Mouse (Mus musculus) cerebellum, postnatal 4 days (tissue): ENCODE measurements around the gene Bbof1.

Source experiments
- DNase-seq, 2 experiments: peaks; one replicate each; pipeline ENCODE4 v3.0.0; 2022; ENCODE audit warnings: low spot score in 2 of 2, mixed read lengths in 1 of 2

The Bbof1 gene

GRCm38 (mm10) chr12:84400068-84400467 is 8.8 kb upstream of the Bbof1 start:
- no peak for DNase-seq

- DNase-seq = no peak
Measured at GRCm38 (mm10) chr12:84400653-84401052, 8.2 kb upstream of the Bbof1 start.

GRCm38 (mm10) chr12:84402923-84403322 is 5.9 kb upstream of the Bbof1 start:
- DNase-seq = no peak

- DNase-seq = no peak
Measured at GRCm38 (mm10) chr12:84404541-84404940, 4.3 kb upstream of the Bbof1 start.

- DNase-seq = no peak
Measured at GRCm38 (mm10) chr12:84407259-84407658, 1.6 kb upstream of the Bbof1 start.

- DNase-seq = no peak
Measured at GRCm38 (mm10) chr12:84407874-84408818, 725 bp upstream of the Bbof1 start.

- DNase-seq = peak; percentile 49 to 81
Measured at GRCm38 (mm10) chr12:84416834-84417604, 8.1 kb downstream of the Bbof1 start, which contains the start of gene Rnf113a2. Gene Rnf113a2 (plus strand): TSS chr12:84417196.

GRCm38 (mm10) chr12:84417605-84417922 is 8.7 kb downstream of the Bbof1 start:
- DNase-seq = no peak

GRCm38 (mm10) chr12:84423990-84424389 is 15.1 kb downstream of the Bbof1 start:
- no peak for DNase-seq

GRCm38 (mm10) chr12:84429825-84430224 is 21.0 kb downstream of the Bbof1 start:
- DNase-seq = no peak

GRCm38 (mm10) chr12:84438697-84439096 is 29.8 kb downstream of the Bbof1 start:
- no peak for DNase-seq

- DNase-seq = no peak
Measured at GRCm38 (mm10) chr12:84442526-84442925, 33.7 kb downstream of the Bbof1 start.

GRCm38 (mm10) chr12:84447386-84447785 is 38.5 kb downstream of the Bbof1 start:
- no peak for DNase-seq

GRCm38 (mm10) chr12:84448181-84448580 is 39.3 kb downstream of the Bbof1 start:
- no peak for DNase-seq

GRCm38 (mm10) chr12:84449887-84450286 is 41.0 kb downstream of the Bbof1 start:
- DNase-seq = no peak

GRCm38 (mm10) chr12:84450351-84450717 is 41.5 kb downstream of the Bbof1 start:
- no peak for DNase-seq

GRCm38 (mm10) chr12:84450718-84451646 is 42.1 kb downstream of the Bbof1 start, which contains the start of the genes Aldh6a1 and Lin52:
Gene Aldh6a1 (minus strand): TSS chr12:84451004.
Gene Lin52 (plus strand): TSS chr12:84451422.
- DNase-seq = peak; percentile 87 to 92

- no peak for DNase-seq
Measured at GRCm38 (mm10) chr12:84451801-84452200, 42.9 kb downstream of the Bbof1 start.

GRCm38 (mm10) chr12:84456911-84457310 is 48.0 kb downstream of the Bbof1 start:
- DNase-seq = no peak

GRCm38 (mm10) chr12:84459845-84460244 is 51.0 kb downstream of the Bbof1 start:
- no peak for DNase-seq

- no peak for DNase-seq
Measured at GRCm38 (mm10) chr12:84461416-84461815, 52.5 kb downstream of the Bbof1 start.

- DNase-seq = no peak
Measured at GRCm38 (mm10) chr12:84462856-84463255, 54.0 kb downstream of the Bbof1 start.
